Mouse (Mus musculus): ENCODE data around the gene Usp24.

Usp24 gene

DNA sequence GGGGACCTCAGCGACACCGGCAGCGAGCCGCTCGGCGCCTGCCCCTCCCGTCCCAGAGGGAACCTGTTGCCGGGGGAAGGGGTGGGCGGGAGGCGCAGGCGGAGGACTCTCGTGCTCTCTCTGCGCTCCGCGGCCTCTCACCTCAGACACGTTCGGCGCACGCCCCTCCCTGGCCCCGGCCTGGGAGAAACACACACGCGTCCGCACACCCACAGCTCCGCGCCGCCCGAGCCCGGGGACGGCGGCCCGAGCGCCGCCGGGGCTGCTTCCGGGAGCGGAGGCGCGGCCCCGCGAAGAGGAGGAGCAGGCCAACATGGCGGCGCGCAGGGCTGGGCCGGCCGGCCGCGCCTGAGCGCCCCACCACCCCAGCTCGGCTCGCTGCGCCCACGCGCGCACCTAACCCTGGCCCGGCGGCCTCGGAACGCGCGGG lies at the start of gene Usp24:
Gene Usp24 (plus strand): TSS at position 293 of the 430 bp plus-strand sequence.
- no peak for DNase-seq (ENCODE audit: extremely low read depth, low read depth)

DNA sequence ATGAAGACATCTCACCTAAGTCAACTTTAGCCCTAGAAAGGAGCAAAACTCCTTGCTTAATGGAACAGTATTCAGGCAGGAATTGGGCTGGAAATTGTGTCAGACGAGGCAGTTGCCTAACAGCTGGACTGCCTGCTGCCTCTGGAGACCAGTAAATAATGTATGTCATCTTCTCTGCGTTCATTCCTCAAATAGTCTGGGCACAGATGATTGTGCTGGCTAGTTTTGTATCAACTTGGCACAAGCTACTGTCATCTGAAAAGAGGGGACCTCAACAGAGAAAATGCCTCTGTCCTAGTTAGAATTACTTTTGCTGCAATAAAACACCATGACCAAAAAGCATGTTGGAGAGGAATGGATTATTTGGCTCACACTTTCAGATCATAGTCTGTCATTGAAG lies 39.1 kb upstream of the Usp24 start:
- DNase-seq (ENCODE audit: extremely low read depth, low read depth), result no peak

DNA sequence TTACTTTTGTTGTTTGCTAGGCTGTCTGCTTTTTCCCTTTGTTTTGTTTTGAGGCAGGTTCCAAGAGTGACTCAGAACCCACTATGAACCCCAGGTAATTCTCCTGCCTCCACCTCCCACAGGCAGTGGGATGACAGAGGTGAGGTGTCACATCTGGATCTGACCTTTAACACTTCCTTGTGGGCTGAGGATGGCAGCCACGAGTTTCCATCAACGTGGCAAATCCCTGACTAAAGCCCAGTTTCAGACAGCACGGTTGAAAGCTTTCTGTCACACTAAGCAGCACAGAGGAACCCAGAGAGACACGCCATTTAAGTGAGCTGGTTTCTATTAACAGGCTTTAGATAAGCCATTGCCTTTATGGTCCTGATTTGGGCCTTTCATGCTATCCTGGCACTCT lies 36.8 kb upstream of the Usp24 start:
- no peak for DNase-seq (ENCODE audit: extremely low read depth, low read depth)

- DNase-seq (ENCODE audit: extremely low read depth, low read depth), result no peak
These were observed 34.9 kb upstream of the Usp24 start for GRCm38 (mm10) chr4:106281128-106281491.

- DNase-seq (ENCODE audit: extremely low read depth, low read depth), result no peak
These were observed 34.4 kb upstream of the Usp24 start for GRCm38 (mm10) chr4:106281492-106282122.

DNA sequence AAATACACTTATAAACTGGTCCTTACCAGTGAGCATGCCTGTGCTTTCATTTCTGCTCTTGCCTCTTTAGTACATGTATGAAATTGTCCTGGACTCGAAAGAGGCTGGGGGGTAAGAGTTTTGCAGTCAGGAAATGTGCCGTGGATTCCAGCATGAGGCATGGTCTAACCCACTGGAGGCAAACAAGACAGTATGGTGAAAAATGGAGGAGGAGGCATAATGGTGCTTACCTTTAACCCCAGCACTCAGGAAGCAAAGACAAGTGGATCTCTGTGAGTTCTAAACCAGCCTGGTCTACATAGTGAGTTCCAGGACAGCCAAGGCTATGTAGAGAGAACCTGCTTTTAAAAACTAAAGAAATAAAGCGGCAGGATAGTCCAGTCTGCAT lies 33.9 kb upstream of the Usp24 start:
- DNase-seq (ENCODE audit: extremely low read depth, low read depth), result no peak

- no peak for DNase-seq (ENCODE audit: extremely low read depth, low read depth)
These were observed 28.9 kb upstream of the Usp24 start for GRCm38 (mm10) chr4:106286958-106287743.

DNA sequence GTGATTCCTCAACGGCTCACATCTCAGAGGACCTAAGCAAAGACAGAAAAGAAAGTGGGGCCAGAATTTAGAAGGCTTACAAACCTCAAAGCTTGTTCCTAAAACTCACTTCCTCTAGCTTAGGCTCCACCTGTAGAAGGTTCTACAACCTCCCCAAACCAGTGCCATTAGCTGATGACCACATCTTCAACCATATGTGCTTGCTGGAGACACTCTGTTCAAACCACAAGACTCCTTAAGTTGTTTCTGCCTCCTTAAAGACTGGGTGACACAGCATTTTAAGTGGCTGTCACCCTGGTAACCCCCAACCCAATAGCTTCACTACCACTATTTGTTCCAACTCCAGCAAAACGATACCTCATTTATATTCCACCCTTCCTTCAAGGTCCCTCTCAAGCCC lies 25.8 kb upstream of the Usp24 start:
- no peak for DNase-seq (ENCODE audit: extremely low read depth, low read depth)

DNA sequence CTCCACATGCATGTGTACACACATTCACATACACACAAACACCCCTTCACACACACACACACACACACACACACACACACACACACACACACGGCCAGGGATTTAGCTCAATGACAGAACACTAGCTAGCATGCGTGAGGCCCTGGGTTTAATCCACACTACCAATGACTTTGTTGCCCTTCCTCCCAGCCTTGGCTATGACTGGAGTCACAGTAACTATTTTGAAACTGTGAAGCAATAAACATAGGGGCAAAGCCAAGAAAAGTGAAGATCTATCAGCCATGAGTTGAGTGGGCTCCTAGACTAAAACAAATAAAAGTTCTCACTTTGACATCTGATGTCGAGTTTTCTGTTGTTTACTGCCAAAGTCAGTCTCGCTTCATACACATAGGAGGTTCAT lies 23.2 kb upstream of the Usp24 start:
- DNase-seq (ENCODE audit: extremely low read depth, low read depth), result no peak

DNA sequence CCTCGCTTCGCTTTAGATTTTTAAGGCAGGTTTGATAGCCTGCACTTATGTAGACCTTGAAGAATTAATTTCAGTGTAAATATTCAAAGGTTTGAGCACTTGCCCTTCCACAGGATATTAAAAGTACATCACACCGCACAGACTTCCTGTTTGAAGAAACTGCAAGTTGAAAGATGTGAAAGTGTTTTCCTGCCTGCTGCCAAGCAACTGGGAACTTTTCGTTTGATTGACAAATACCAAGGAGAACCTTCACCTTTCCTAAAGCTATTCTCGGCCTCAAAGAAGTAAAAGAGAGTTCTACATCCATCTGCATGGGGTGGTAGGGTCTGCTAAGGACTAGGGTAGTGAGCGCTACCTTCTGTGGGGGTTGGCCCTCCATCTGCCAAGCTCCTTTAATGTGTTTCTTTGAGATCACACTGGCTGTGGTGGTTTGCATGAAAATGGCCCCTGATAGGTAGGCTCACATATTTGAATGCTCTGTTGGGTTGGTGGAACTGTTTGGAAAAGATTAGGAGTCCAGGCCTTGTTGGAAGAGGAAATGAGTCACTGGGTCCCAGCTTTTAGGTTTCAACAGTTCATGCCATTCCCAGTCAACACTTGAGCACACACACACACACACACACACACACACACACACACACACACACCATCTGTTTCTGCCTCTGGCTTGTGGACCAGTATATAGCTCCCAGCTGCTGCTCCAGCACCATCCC lies 22.5 kb upstream of the Usp24 start:
- DNase-seq (ENCODE audit: extremely low read depth, low read depth), result no peak

GRCm38 (mm10) chr4:106295696-106296095 lies 20.3 kb upstream of the Usp24 start:
- no peak for DNase-seq (ENCODE audit: extremely low read depth, low read depth)

- DNase-seq (ENCODE audit: extremely low read depth, low read depth), result no peak
These were observed 19.5 kb upstream of the Usp24 start for GRCm38 (mm10) chr4:106296412-106297086.

GRCm38 (mm10) chr4:106301346-106301745 lies 14.7 kb upstream of the Usp24 start:
- no peak for DNase-seq (ENCODE audit: extremely low read depth, low read depth)

DNA sequence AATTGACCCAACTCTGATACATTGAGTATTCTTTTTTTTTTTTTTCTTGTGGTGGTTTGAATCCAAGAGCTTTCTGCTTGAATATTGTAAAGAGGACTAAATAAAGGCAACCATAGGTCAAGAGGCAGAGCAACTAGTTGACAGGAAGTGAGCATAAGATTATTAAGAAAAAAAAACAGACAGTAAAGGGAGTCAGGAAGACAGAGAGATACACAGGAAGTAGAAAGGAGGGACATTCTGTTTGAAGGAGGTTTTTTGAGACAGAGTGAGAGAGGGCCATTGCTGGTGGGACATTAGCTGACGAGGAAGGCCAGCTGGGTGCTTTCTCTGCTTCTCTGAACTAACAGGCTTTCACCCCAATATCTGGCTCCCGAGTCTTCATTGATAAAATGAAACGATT lies 7.9 kb upstream of the Usp24 start:
- DNase-seq (ENCODE audit: extremely low read depth, low read depth), result no peak

DNA sequence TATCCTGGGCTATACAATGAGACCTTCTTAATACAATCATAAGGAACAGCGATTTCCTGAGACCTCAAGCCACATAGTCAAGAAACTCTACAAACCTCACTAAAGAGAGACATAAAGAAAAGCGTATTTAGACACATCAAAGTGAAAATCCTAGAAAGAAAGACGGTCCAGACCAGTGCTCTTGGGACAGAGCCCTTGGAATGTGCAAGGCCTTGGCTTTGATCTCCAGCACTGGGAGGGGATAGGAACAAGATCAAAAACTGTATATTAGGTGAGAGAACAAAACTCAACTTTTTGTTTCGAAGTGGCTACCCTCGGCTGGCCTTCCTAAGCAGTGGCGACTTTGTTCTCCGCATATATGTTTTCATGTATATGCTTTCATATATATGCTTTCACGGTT lies 3.4 kb upstream of the Usp24 start:
- DNase-seq (ENCODE audit: extremely low read depth, low read depth), result no peak

GRCm38 (mm10) chr4:106313070-106313469 lies 2.9 kb upstream of the Usp24 start:
- DNase-seq (ENCODE audit: extremely low read depth, low read depth), result no peak

GRCm38 (mm10) chr4:106313874-106314273 lies 2.1 kb upstream of the Usp24 start:
- DNase-seq (ENCODE audit: extremely low read depth, low read depth), result no peak

- no peak for DNase-seq (ENCODE audit: extremely low read depth, low read depth)
These were observed 1.7 kb upstream of the Usp24 start for GRCm38 (mm10) chr4:106314291-106314690.

DNA sequence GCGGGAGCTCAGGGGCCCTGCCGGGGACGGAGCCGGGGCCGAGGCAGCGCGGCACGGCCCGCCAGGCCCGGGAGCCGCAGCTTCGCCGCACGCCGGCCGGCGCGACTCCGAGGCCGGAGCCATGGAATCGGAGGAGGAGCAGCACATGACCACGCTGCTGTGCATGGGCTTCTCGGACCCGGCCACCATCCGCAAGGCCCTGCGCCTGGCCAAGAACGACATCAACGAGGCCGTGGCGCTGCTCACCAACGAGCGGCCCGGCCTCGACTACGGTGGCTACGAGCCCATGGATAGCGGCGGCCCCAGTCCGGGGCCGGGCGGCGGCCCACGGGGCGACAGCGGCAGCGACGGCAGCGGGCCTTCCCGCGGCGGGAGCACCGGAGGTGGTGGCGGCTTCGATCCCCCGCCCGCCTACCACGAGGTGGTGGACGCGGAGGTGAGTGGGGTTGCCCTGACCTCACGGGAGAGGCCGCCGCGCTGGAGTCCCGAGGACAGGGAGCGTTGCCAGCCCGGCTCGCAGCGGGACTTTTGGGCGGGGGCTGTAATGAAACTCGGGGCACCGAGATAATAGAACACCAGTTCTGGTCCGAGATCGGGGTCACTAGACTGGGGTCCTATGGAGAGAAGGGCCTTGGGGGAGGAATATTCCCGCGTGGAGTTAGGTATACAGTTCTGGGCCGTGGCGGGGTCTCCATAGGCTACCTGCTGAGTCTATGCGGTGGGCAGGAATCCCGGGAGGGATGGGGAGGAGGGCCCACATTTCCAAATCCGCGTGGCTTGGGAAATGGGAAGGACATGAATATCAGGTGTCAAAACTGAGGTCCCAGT lies 552 bp downstream of the Usp24 start:
- no peak for DNase-seq (ENCODE audit: extremely low read depth, low read depth)

DNA sequence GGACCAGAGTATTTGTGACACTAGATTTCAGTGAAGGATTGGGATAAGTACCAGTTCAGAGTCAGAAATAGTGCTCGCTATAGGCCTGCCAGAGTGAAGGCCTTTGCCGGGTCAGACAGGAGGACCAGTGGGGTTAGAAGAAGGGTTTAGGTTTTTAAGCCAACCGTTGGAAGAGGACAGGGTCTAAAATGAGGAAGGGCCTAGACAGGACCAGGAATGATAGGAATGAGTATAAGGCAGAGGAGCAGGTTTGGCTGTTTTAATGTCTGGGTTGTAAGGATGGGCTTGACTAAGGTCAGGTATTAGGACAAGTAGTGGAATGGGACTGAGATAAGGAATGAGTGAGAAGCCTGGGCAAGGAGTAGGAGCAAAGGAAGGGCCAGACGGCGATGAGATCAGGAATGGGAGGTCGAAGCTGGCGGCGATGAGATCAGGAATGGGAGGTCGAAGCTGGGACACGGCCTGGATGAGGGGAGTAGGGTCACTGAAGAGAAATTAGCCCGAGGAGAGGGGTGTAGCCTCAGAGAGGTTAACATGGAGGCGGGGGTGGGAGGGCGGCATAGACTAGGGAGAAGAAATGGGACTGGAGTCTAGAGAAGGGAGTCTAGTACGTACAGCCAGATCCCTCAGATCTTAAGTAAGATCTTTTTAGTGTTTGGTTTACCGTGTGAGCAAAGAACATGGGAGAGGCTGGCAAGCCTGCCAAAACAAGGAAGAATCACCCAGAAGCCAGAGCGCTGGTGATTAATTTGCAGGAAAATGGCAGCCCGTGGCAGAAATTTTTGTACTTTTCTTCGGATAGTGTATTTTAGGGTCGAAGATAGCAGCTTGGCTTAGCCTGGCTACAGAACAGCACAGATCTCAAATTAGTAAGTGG lies 1.4 kb downstream of the Usp24 start:
- DNase-seq (ENCODE audit: extremely low read depth, low read depth), result no peak
